Mouse (Mus musculus) brain, adult 10 weeks (tissue): ENCODE data around the gene Slc23a4. TPM values are rescaled to one million over a fixed set of nuclear protein-coding genes. Genes with fewer than 3 reads are reported as not detected.

Source experiments
- polyA plus RNA-seq: library from polyadenylated mRNA; stranded (reverse); fragments of 350-450 nt; fragmentation: Illumina TruSeq; extraction: RNeasy Lipid Tissue Mini Kit (QIAGEN cat#74804); gene quantifications from one replicate; pipeline ENCODE4 v1.2.3, GENCODE M21; 2015; ENCODE audit warnings: low read depth, low replicate concordance

The Slc23a4 gene
- polyA plus RNA-seq: 0.21 TPM

GRCm38 (mm10) chr6:34988081-34988761, at the start of gene Slc23a4:
Slc23a4 (minus strand) TSS chr6:34988404.

GRCm38 (mm10) chr6:34919956-34920355, 68.2 kb downstream of the Slc23a4 start, which contains the start of gene Stra8:
Stra8 (plus strand) TSS chr6:34920163.

GRCm38 (mm10) chr6:34910371-34911219, 77.6 kb downstream of the Slc23a4 start, which contains the start of gene Wdr91:
Wdr91 (minus strand) TSS chr6:34910876.

Other genes starting within 250 kb of the Slc23a4 start
- 18.8 TPM for gene Agbl3, start 208.0 kb downstream of the Slc23a4 start, polyA plus RNA-seq
- gene Tmem140, start 125.3 kb downstream of the Slc23a4 start, polyA plus RNA-seq: 2.4 TPM
- 6.1 TPM for gene Cyren, start 110.3 kb downstream of the Slc23a4 start, polyA plus RNA-seq
- 25.8 TPM for gene Wdr91, start 77.5 kb downstream of the Slc23a4 start, polyA plus RNA-seq
- not detected for gene Stra8, start 68.2 kb downstream of the Slc23a4 start, polyA plus RNA-seq
- gene Cnot4, start 145.3 kb upstream of the Slc23a4 start, polyA plus RNA-seq: 21.5 TPM
- 14.8 TPM for gene Nup205, start 189.0 kb upstream of the Slc23a4 start, polyA plus RNA-seq